Mouse (Mus musculus) kidney, embryonic 14.5 days (tissue): ENCODE results near the gene Wwox. TPM values are rescaled to one million over a fixed set of nuclear protein-coding genes. Genes with fewer than 3 reads are reported as not detected.
A peak's percentile ranks its signal among the peaks of the same experiment; 100 is the strongest.

ENCODE experiments used
- ATAC-seq: fragments of 200-750 bp; cut with Nextera tagmentation; 2 replicates; pipeline ENCODE4 v1.8.0; 2017; ENCODE audit warnings: moderate number of reproducible peaks, mild to moderate bottlenecking, moderate TSS enrichment, moderate library complexity; ENCODE audit not compliant: low FRiP score, low TSS enrichment
- H3K27ac ChIP-seq: fragments of 300-500 bp; sonication (generic); 2 replicates; pipeline ENCODE4 v1.5.1; 2014; ENCODE audit warnings: low read depth, mild to moderate bottlenecking, low read length, moderate library complexity, mixed read lengths
- H3K27me3 ChIP-seq: fragments of 300-500 bp; sonication (generic); 2 replicates; pipeline ENCODE4 v1.6.1; 2014; ENCODE audit warnings: mild to moderate bottlenecking, low read length; ENCODE audit not compliant: control insufficient read depth, insufficient read depth
- H3K36me3 ChIP-seq: fragments of 300-500 bp; sonication (generic); 2 replicates; pipeline ENCODE4 v1.6.1; 2014; ENCODE audit warnings: low read length, mixed read lengths; ENCODE audit not compliant: control insufficient read depth, insufficient read depth
- H3K4me1 ChIP-seq: fragments of 300-500 bp; sonication (generic); 2 replicates; pipeline ENCODE4 v1.6.1; 2014; ENCODE audit warnings: low read length, mixed read lengths; ENCODE audit not compliant: control insufficient read depth, insufficient read depth
- H3K4me2 ChIP-seq: fragments of 300-500 bp; sonication (generic); replicated peaks from 2 replicates; pipeline ENCODE4 v1.6.1; 2014; ENCODE audit warnings: low read depth, mild to moderate bottlenecking, low read length
- H3K4me3 ChIP-seq: fragments of 300-500 bp; sonication (generic); 2 replicates; pipeline ENCODE4 v1.5.1; 2014; ENCODE audit warnings: mild to moderate bottlenecking, low read length
- H3K9ac ChIP-seq: fragments of 300-500 bp; sonication (generic); 2 replicates; pipeline ENCODE4 v1.6.1; 2014; ENCODE audit warnings: low read depth, mild to moderate bottlenecking, low read length, moderate library complexity
- H3K9me3 ChIP-seq: fragments of 300-500 bp; sonication (generic); 2 replicates; pipeline ENCODE4 v1.6.1; 2016; ENCODE audit warnings: low read length; ENCODE audit not compliant: control insufficient read depth
- WGBS: fragments of 180-500 bp; shearing (Covaris S2); extraction: QIAGEN DNeasy Blood & Tissue Kit; methylation state at CpG from one replicate; pipeline ENCODE4 v1.1.7; 2014; 5-methylcytosine and 5-hydroxymethylcytosine counted together
- polyA plus RNA-seq: library from polyadenylated mRNA; unstranded; fragments of >200 nt; fragmentation: Nextera tagmentation; extraction: Ambion mirVana; gene quantifications from 2 replicates; pipeline ENCODE4 v1.2.1, GENCODE M21; 2014

Wwox gene
- polyA plus RNA-seq, 1 experiment from 2014 or later = 17.0 TPM

DNA sequence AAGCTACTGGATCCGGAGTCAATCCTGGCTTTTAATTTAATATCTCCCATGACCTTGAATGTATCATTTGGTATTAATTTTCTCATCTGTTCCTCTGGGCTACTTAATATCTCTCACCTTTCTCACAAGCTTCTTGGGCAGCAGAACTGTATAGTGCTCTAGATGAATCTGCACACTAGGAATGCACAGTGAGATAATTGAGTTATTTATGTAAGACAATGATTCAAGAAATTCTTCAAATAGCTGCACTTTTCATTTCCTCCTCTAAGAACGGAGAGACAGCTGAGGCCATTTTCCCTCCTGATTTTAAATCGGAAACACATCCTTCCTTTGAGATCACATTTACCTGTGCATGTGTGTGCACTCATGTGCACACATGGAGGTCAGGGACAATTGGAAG, 669.9 kb downstream of the Wwox start:
- no peak for ATAC-seq
- Histone ChIP-seq H3K4me3 (no peak overlapping the region), H3K27me3 (no peaks in the 10 kb centered on the region), H3K9me3 (no peaks in the 10 kb centered on the region), H3K4me2 (no peak overlapping the region), H3K9ac (no peak overlapping the region), H3K27ac (no peak overlapping the region), H3K36me3 (no peaks in the 10 kb centered on the region), H3K4me1 (peaks cover 23% of the 10 kb centered on the region; the same call in 1 of the 2 replicates)
- WGBS = 62% methylated on average over 3 of the region's 3 CpGs

DNA sequence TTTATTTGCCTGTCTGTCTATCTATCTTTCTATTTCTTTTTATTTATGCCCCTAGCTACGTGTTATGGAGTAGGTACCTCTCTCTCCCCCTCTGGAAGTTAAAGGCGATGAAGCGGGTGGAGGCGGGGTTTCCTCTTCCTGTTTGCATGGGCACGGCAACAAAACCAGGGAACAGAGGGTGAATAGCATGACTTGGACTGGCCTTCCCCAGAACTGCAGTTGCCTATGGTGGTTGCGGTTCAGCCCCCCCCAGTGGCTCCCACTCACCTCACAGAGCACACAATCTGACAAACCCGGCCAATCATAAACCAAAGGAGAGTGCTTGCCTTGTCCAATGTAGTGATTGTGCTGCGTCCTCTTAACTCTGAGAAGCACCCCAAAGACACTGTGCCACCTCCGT, 671.0 kb downstream of the Wwox start:
- no peak for ATAC-seq
- H3K36me3 ChIP-seq = no peaks in the 10 kb centered on the region
- WGBS = 76% methylated on average over 9 of the region's 9 CpGs
- no peaks in the 10 kb centered on the region for H3K9me3 ChIP-seq
- no peak overlapping the region for H3K4me3 ChIP-seq
- H3K27ac ChIP-seq = no peak overlapping the region
- no peak overlapping the region for H3K4me2 ChIP-seq
- no peak overlapping the region for H3K9ac ChIP-seq
- H3K27me3 ChIP-seq = no peaks in the 10 kb centered on the region
- peaks cover 24% of the 10 kb centered on the region; the same call in 1 of the 2 replicates for H3K4me1 ChIP-seq

DNA sequence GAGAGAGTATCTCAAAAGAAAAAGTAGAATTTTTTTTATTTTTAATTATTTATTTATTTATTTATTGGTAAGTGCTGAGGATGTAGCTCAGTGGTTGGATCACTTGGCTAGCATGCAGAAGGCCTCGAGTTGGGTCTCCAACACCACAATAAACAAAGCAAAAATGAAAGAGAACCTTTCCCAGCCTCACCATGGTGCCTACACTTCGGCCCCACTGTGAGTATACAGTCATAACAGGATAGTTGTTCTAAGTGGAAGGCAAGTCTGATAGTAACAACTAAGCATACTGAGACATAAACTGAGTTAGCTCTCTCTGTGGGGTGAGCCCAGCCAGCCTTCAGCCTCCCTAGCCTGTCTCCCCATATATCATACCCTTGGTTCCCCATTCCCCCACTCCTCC, 672.6 kb downstream of the Wwox start:
- Histone ChIP-seq H3K9me3 (no peaks in the 10 kb centered on the region), H3K27ac (no peak overlapping the region), H3K4me2 (no peak overlapping the region), H3K36me3 (no peaks in the 10 kb centered on the region), H3K27me3 (no peaks in the 10 kb centered on the region), H3K4me3 (no peak overlapping the region), H3K9ac (no peak overlapping the region), H3K4me1 (peaks cover 15% of the 10 kb centered on the region; the same call in 1 of the 2 replicates)
- ATAC-seq = no peak
- WGBS = 91% methylated on average over 2 of the region's 2 CpGs

DNA sequence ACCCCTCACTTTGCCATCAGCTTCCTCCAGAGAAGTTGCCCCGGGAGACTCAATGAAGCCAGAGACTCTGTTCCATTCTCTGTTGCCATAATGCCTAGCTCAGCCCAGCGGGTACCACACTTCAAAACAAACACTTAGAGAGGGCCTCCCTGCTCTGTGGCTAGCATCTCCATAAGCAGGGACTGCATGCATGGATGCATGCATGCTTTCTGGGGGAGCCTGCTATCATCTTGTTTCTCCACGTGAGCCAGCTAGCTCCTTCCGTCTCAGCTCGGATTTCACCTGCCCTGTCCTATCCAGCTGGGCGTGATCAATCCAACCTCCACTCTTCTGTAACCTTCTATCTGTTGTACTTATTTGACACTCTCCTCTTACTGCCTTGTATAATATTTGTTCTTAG, 675.0 kb downstream of the Wwox start:
- no peak overlapping the region for H3K27ac ChIP-seq
- WGBS = 12% methylated on average over 6 of the region's 6 CpGs
- H3K4me3 ChIP-seq = no peak overlapping the region
- H3K4me1 ChIP-seq = 0 out of 2 replicates have a peak, but pooled peaks cover 6% of the 10 kb centered on the region
- no peak overlapping the region for H3K4me2 ChIP-seq
- H3K27me3 ChIP-seq = no peaks in the 10 kb centered on the region
- H3K9me3 ChIP-seq = no peaks in the 10 kb centered on the region
- ATAC-seq = peak; percentile 85
- no peaks in the 10 kb centered on the region for H3K36me3 ChIP-seq
- H3K9ac ChIP-seq = no peak overlapping the region

DNA sequence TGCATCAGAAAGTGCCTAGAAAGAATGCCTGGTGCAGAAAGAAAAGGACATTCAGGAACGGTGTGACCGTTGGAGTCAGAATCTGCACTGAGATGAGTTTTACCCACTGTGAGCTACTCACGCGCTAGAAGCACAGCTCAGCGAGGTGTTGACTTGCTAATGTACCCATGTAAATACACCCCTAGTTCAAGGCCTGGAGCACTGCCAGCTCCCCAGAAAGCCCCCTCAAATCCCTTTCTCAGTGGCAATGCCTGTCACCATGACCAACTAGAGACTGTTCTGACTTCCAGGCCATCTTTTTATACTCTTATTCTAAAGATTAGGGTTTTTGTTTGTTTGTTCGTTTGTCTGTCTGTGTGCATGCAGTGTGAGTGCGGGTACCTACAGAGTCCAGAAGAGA, 686.6 kb downstream of the Wwox start:
- H3K27me3 ChIP-seq = no peaks in the 10 kb centered on the region
- 84% methylated on average over 7 of the region's 7 CpGs for WGBS

DNA sequence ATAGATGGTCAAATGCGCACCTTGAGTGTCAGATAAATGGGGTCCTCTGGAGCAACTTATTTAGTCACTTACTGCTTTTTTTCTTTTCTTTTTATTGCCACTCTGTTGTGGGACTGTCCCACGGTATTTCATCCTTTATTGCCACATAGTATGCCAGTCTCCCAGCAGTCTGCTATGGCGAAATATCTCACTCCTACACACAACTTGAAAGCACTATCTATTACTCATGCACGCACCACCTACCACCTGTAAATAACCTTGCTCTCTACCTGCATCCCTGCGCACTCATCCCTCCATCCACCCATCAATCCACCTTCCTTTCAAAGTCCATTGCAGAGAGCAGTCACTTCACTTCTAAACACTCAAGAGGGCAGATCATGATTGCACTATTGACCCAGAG, 687.2 kb downstream of the Wwox start:
- no peak overlapping the region for H3K9ac ChIP-seq

More for the DNA sequence above, 686.6 kb downstream of the Wwox start:
- Histone ChIP-seq H3K9ac (no peak overlapping the region), H3K4me2 (no peak overlapping the region), H3K4me1 (no peaks in the 10 kb centered on the region), H3K27ac (no peak overlapping the region), H3K9me3 (no peaks in the 10 kb centered on the region), H3K36me3 (no peaks in the 10 kb centered on the region), H3K4me3 (no peak overlapping the region)
- ATAC-seq = no peak

DNA sequence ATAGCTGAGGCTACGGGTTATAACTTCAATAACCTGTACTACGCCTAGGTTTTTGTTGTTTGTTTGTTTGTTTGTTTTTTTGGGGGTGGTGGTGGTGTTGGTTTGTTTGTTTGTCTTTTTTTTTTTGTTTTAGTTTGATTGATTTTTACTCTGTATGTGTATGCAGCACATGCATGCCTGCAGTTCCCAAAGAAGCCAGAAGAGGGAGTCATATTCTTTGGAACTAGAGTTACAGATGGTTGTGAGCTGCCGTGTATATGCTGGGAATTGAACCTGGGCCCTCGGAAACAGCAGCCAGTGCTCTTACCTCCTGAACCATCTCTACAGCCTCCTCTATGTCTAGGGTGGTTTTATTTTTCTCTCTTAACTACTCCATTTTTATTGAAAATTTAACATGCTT, 689.9 kb downstream of the Wwox start:
- Histone ChIP-seq H3K36me3 (no peaks in the 10 kb centered on the region), H3K27ac (no peak overlapping the region), H3K4me1 (no peaks in the 10 kb centered on the region), H3K27me3 (no peaks in the 10 kb centered on the region), H3K4me3 (no peak overlapping the region), H3K9me3 (no peaks in the 10 kb centered on the region), H3K4me2 (no peak overlapping the region), H3K9ac (no peak overlapping the region)
- no peak for ATAC-seq
- WGBS = 94% methylated on average over 4 of the region's 4 CpGs

More for the DNA sequence above, 687.2 kb downstream of the Wwox start:
- H3K9me3 ChIP-seq = no peaks in the 10 kb centered on the region
- WGBS = 63% methylated on average over 5 of the region's 5 CpGs
- no peaks in the 10 kb centered on the region for H3K4me1 ChIP-seq
- H3K4me2 ChIP-seq = no peak overlapping the region
- H3K27ac ChIP-seq = no peak overlapping the region
- no peaks in the 10 kb centered on the region for H3K36me3 ChIP-seq
- no peaks in the 10 kb centered on the region for H3K27me3 ChIP-seq
- no peak overlapping the region for H3K4me3 ChIP-seq
- ATAC-seq = peak; percentile 52; the same call in 1 of the 2 replicates

DNA sequence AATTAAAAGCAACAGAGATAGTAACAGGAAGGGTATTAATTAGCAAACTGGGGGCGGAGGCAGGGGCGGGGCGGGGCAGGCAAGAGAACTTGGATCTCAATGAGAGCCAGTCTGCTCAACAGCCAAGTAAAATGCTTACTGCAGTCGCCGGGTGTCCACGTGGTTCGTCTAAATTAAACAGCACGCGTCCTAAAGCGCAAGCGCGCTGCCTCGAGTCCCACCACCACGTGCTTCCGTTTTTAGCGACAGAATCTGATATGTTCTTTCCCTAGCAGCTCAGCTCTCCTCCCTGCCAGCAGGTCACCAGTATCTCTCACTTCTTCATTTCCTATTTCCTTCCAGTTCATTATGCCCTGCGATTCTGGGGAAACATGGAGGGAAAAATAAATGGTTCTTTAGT, 693.7 kb downstream of the Wwox start:
- H3K36me3 ChIP-seq = no peaks in the 10 kb centered on the region
- 72% methylated on average over 17 of the region's 17 CpGs for WGBS
- no peak for ATAC-seq
- no peak overlapping the region for H3K27ac ChIP-seq
- peaks cover 4% of the 10 kb centered on the region; the same call in 1 of the 2 replicates for H3K9me3 ChIP-seq
- no peak overlapping the region for H3K4me3 ChIP-seq
- H3K27me3 ChIP-seq = no peaks in the 10 kb centered on the region
- H3K4me2 ChIP-seq = no peak overlapping the region
- H3K9ac ChIP-seq = no peak overlapping the region
- H3K4me1 ChIP-seq = no peaks in the 10 kb centered on the region

DNA sequence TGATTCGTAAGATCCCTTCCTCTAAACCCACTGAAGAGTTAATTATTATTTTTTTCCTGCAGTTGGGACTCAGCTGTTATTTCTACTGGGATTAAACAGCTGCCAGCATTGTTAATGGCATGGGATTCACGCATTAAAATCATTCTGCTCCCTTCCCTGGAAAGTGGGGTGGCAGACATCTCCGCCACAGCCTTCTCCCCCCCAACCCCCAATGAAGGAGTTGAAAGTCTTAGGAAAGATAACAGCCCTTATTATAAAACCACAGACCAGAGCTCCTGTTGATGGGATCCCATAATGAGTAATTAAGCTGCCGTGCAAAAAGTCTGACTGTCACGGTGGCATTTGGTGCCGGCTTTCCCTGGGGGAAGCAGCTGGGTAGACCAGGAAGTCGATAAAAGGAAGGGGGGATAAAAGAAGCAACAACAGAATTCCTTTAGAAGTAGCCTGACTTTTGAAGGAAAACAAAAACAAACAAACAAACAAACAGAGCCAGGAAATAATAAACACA, 694.3 kb downstream of the Wwox start:
- Histone ChIP-seq H3K27me3 (no peaks in the 10 kb centered on the region), H3K27ac (no peak overlapping the region), H3K9ac (no peak overlapping the region), H3K4me2 (no peak overlapping the region), H3K9me3 (peaks cover 4% of the 10 kb centered on the region; the same call in 1 of the 2 replicates), H3K4me3 (no peak overlapping the region), H3K4me1 (no peaks in the 10 kb centered on the region), H3K36me3 (no peaks in the 10 kb centered on the region)
- no peak for ATAC-seq
- 31% methylated on average over 7 of the region's 7 CpGs for WGBS
